Mouse (Mus musculus): ENCODE measurements at regions not wholly inside any gene's neighbourhood (a gene's known extent, or its start where the extent isn't known, plus 50 kb on each side); places are given as distances from the start of the nearest gene placed in this dataset.

GRCm38 (mm10) chr9:49928041-49928656 is 129.4 kb upstream of the Ncam1 start:
- H3K36me3 ChIP-seq (ENCODE audit: control insufficient read depth, insufficient read depth): no peaks in the 10 kb centered on the region
- 61% methylated on average over 3 of the region's 3 CpGs for WGBS
- no peak for TF ChIP-seq CTCF (IDR thresholded peaks at IDR 0.05; ENCODE audit: low read depth)

GRCm38 (mm10) chr9:49927281-49927680 is 128.6 kb upstream of the Ncam1 start:
- Histone ChIP-seq H3K9me3 (ENCODE audit: control insufficient read depth) (no peaks in the 10 kb centered on the region), H3K4me1 (replicated peaks; ENCODE audit: control insufficient read depth, insufficient read depth, low read length) (no peaks in the 10 kb centered on the region), H3K36me3 (ENCODE audit: control insufficient read depth, insufficient read depth) (no peaks in the 10 kb centered on the region), H3K4me3 (ENCODE audit: low read depth, low read length) (no peak overlapping the region), H3K27ac (ENCODE audit: low read depth, low read length) (no peak overlapping the region), H3K9ac (ENCODE audit: low read depth, low read length) (no peak overlapping the region), H3K4me2 (replicated peaks; ENCODE audit: low read depth) (no peak overlapping the region), H3K27me3 (replicated peaks; ENCODE audit: control insufficient read depth, insufficient read depth, low read length) (no peaks in the 10 kb centered on the region)
- no peak for TF ChIP-seq CTCF (IDR thresholded peaks at IDR 0.05; ENCODE audit: low read depth)
- ATAC-seq: no peak
- 79% methylated on average over 1 of the region's 1 CpGs for WGBS

More at GRCm38 (mm10) chr9:49928041-49928656, 129.4 kb upstream of the Ncam1 start:
- Histone ChIP-seq H3K4me2 (replicated peaks; ENCODE audit: low read depth) (no peak overlapping the region), H3K4me1 (replicated peaks; ENCODE audit: control insufficient read depth, insufficient read depth, low read length) (no peaks in the 10 kb centered on the region), H3K9me3 (ENCODE audit: control insufficient read depth) (no peaks in the 10 kb centered on the region), H3K27ac (ENCODE audit: low read depth, low read length) (no peak overlapping the region), H3K27me3 (replicated peaks; ENCODE audit: control insufficient read depth, insufficient read depth, low read length) (no peaks in the 10 kb centered on the region), H3K4me3 (ENCODE audit: low read depth, low read length) (no peak overlapping the region), H3K9ac (ENCODE audit: low read depth, low read length) (no peak overlapping the region)
- no peak for ATAC-seq

GRCm38 (mm10) chr9:49925796-49926195 is 127.1 kb upstream of the Ncam1 start:
- no peak for TF ChIP-seq CTCF (IDR thresholded peaks at IDR 0.05; ENCODE audit: low read depth)
- ATAC-seq: no peak

DNA sequence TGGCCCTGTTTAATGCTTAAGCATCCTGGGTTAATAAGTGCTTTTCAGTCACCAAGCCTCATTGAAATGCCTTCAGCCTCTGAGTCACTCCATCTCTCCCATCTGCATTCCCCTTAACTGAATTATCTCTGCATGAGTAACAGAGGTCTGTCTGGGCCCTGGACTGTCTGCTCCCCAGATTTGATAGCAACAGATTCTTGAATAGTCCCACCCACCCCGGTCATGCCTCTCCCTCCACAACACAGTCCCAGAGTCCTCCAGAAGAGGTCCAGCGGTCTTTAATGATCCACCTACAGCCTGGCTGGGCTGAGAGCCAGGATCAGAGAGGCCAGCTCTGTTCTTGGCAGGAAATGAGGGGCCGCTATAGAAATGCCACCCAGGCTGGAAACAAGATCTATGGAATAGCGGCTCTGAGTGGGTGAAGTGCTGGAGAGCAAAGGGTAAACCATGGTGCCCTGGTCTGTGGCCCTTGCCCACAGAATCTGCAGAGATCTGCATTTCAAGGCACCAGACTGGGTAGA is 125.3 kb upstream of the Ncam1 start:
- no peak for ATAC-seq
- Histone ChIP-seq H3K36me3 (ENCODE audit: control insufficient read depth, insufficient read depth) (no peaks in the 10 kb centered on the region), H3K4me1 (replicated peaks; ENCODE audit: control insufficient read depth, insufficient read depth, low read length) (no peaks in the 10 kb centered on the region), H3K9me3 (ENCODE audit: control insufficient read depth) (no peaks in the 10 kb centered on the region), H3K27me3 (replicated peaks; ENCODE audit: control insufficient read depth, insufficient read depth, low read length) (no peaks in the 10 kb centered on the region), H3K4me3 (ENCODE audit: low read depth, low read length) (no peak overlapping the region), H3K27ac (ENCODE audit: low read depth, low read length) (no peak overlapping the region), H3K4me2 (replicated peaks; ENCODE audit: low read depth) (no peak overlapping the region), H3K9ac (ENCODE audit: low read depth, low read length) (no peak overlapping the region)
- no peak for TF ChIP-seq CTCF (IDR thresholded peaks at IDR 0.05; ENCODE audit: low read depth)
- WGBS: 29% methylated on average over 4 of the region's 4 CpGs

More at GRCm38 (mm10) chr9:49925796-49926195, 127.1 kb upstream of the Ncam1 start:
- no peaks in the 10 kb centered on the region for H3K27me3 ChIP-seq (replicated peaks; ENCODE audit: control insufficient read depth, insufficient read depth, low read length)
- H3K4me2 ChIP-seq (replicated peaks; ENCODE audit: low read depth): no peak overlapping the region
- no peak overlapping the region for H3K27ac ChIP-seq (ENCODE audit: low read depth, low read length)
- no peaks in the 10 kb centered on the region for H3K9me3 ChIP-seq (ENCODE audit: control insufficient read depth)
- H3K4me3 ChIP-seq (ENCODE audit: low read depth, low read length): no peak overlapping the region
- no peak overlapping the region for H3K9ac ChIP-seq (ENCODE audit: low read depth, low read length)
- no peaks in the 10 kb centered on the region for H3K4me1 ChIP-seq (replicated peaks; ENCODE audit: control insufficient read depth, insufficient read depth, low read length)
- 90% methylated on average over 2 of the region's 2 CpGs for WGBS
- no peaks in the 10 kb centered on the region for H3K36me3 ChIP-seq (ENCODE audit: control insufficient read depth, insufficient read depth)

DNA sequence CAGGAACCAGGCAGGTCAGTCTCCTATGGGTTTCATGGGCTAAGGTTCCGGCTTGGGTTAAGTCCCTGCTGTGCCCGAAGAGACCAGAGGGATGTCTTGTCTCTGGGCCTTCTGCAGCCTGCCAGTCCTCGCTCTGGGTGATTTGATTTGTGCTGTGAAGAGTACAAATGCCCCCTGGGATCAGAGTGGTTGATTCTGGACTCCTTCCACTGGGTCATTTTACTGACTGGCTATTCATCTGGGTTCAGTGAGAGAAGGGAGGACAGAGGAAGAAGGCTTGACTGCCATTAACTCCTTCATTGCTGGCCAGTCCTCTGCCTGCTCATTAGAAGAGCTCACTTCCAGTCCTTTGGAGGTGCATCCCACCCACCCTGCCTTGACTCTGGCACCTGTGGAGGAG is 124.0 kb upstream of the Ncam1 start:
- H3K27ac ChIP-seq (ENCODE audit: low read depth, low read length): no peak overlapping the region
- no peaks in the 10 kb centered on the region for H3K4me1 ChIP-seq (replicated peaks; ENCODE audit: control insufficient read depth, insufficient read depth, low read length)
- H3K9me3 ChIP-seq (ENCODE audit: control insufficient read depth): no peaks in the 10 kb centered on the region
- no peak for TF ChIP-seq CTCF (IDR thresholded peaks at IDR 0.05; ENCODE audit: low read depth)
- H3K4me3 ChIP-seq (ENCODE audit: low read depth, low read length): no peak overlapping the region
- WGBS: 83% methylated on average over 3 of the region's 3 CpGs
- ATAC-seq: no peak
- no peaks in the 10 kb centered on the region for H3K36me3 ChIP-seq (ENCODE audit: control insufficient read depth, insufficient read depth)
- H3K4me2 ChIP-seq (replicated peaks; ENCODE audit: low read depth): no peak overlapping the region
- no peaks in the 10 kb centered on the region for H3K27me3 ChIP-seq (replicated peaks; ENCODE audit: control insufficient read depth, insufficient read depth, low read length)
- no peak overlapping the region for H3K9ac ChIP-seq (ENCODE audit: low read depth, low read length)

GRCm38 (mm10) chr9:49922162-49922561 is 123.4 kb upstream of the Ncam1 start:
- H3K36me3 ChIP-seq (ENCODE audit: control insufficient read depth, insufficient read depth): no peaks in the 10 kb centered on the region
- H3K4me3 ChIP-seq (ENCODE audit: low read depth, low read length): no peak overlapping the region
- no peak overlapping the region for H3K9ac ChIP-seq (ENCODE audit: low read depth, low read length)
- no peaks in the 10 kb centered on the region for H3K27me3 ChIP-seq (replicated peaks; ENCODE audit: control insufficient read depth, insufficient read depth, low read length)
- H3K4me2 ChIP-seq (replicated peaks; ENCODE audit: low read depth): no peak overlapping the region
- 33% methylated on average over 2 of the region's 2 CpGs for WGBS
- H3K4me1 ChIP-seq (replicated peaks; ENCODE audit: control insufficient read depth, insufficient read depth, low read length): no peaks in the 10 kb centered on the region
- H3K27ac ChIP-seq (ENCODE audit: low read depth, low read length): no peak overlapping the region
- no peak for ATAC-seq
- no peaks in the 10 kb centered on the region for H3K9me3 ChIP-seq (ENCODE audit: control insufficient read depth)
- no peak for TF ChIP-seq CTCF (IDR thresholded peaks at IDR 0.05; ENCODE audit: low read depth)

Data from intestine, postnatal 0 days (tissue).